Comparison of ENCODE assay signal across 26 mouse cellular contexts in genomic region chr11:94350337-94350736, GRCm38 (mm10). TPM values are rescaled to one million over a fixed set of nuclear protein-coding genes. Genes with fewer than 3 reads are reported as not detected.
DNase-seq lines count a peak whose midpoint lies in the region; ATAC-seq and TF ChIP-seq lines count a peak whose summit lies in the region.
"Had no signal": no experiment of that assay in that cellular context is flagged by ENCODE, and none has a peak within 500 bp of the region (broad histone marks: within the 10 kb centered on the region; RNA-seq: fewer than 3 reads in every experiment).

No protein-coding gene starts in this region.

- no peak overlapping the region for H3K9ac ChIP-seq in MEL (ENCODE audit: control insufficient read depth, low read depth, low read length, poor library complexity, severe bottlenecking)
- no peak overlapping the region for H3K9ac ChIP-seq in liver, embryonic 12.5 days
- no peak overlapping the region for H3K9ac ChIP-seq in liver, postnatal 0 days (replicated peaks)
- H3K9ac ChIP-seq: forebrain, embryonic 12.5 days; heart, embryonic 13.5 days; hindbrain, embryonic 15.5 days; kidney, embryonic 15.5 days; lung, embryonic 15.5 days; midbrain, embryonic 15.5 days had no signal

- peaks cover 0 to 15% of the 10 kb centered on the region in 2 experiments; a peak in 2 of 4 replicates for H3K36me3 ChIP-seq in MEL (ENCODE audit: control insufficient read depth in 1 of 2, insufficient read depth in 2 of 2, low read length in 2 of 2)
- H3K36me3 ChIP-seq in liver, embryonic 12.5 days, result no peaks in the 10 kb centered on the region
- H3K36me3 ChIP-seq in liver, postnatal 0 days (replicated peaks; ENCODE audit: insufficient read depth, low read length), result no peaks in the 10 kb centered on the region
- H3K36me3 ChIP-seq: forebrain, embryonic 12.5 days; heart, embryonic 13.5 days; hindbrain, embryonic 10.5 days; hindbrain, embryonic 15.5 days; kidney, embryonic 15.5 days; lung, embryonic 15.5 days; midbrain, embryonic 10.5 days; midbrain, embryonic 15.5 days had no signal

- TF ChIP-seq RAD21 in MEL (IDR thresholded peaks at IDR 0.05; ENCODE audit: low read depth, low read length), result no peak

- TF ChIP-seq EP300 in MEL (IDR thresholded peaks at IDR 0.05; ENCODE audit: low read depth in 1 of 2, low read length in 2 of 2), result peak in 1 of 2 experiments; percentile 5; a peak in 1 of 4 replicates
- no peak for TF ChIP-seq EP300 in liver, postnatal 0 days (IDR thresholded peaks at IDR 0.05; ENCODE audit: low read depth)

- H3K4me3 ChIP-seq in MEL (ENCODE audit: control insufficient read depth in 1 of 2, insufficient read depth in 1 of 2, low read depth in 2 of 2, low read length in 2 of 2), result no peak overlapping the region
- H3K4me3 ChIP-seq in liver, embryonic 12.5 days, result 0 out of 2 replicates have a peak overlapping the region, but pooled peaks have one; percentile 10
- H3K4me3 ChIP-seq in liver, postnatal 0 days (ENCODE audit: low read depth, low read length), result no peak overlapping the region
- H3K4me3 ChIP-seq: forebrain, embryonic 12.5 days; heart, embryonic 13.5 days; hindbrain, embryonic 10.5 days; hindbrain, embryonic 15.5 days; kidney, embryonic 15.5 days; layer of hippocampus, adult 2 months; lung, embryonic 15.5 days; midbrain, embryonic 10.5 days; midbrain, embryonic 15.5 days had no signal

- TF ChIP-seq POLR2A in MEL (IDR thresholded peaks at IDR 0.05; ENCODE audit: control insufficient read depth in 1 of 2, insufficient read depth in 1 of 2, low read depth in 1 of 2, low read length in 2 of 2, poor library complexity in 1 of 2), result no peak

- no peaks in the 10 kb centered on the region for H3K9me3 ChIP-seq in MEL (replicated peaks; ENCODE audit: insufficient read depth, low read length)
- no peaks in the 10 kb centered on the region for H3K9me3 ChIP-seq in liver, embryonic 12.5 days (replicated peaks)
- no peaks in the 10 kb centered on the region for H3K9me3 ChIP-seq in liver, postnatal 0 days (ENCODE audit: low read length)
- H3K9me3 ChIP-seq: forebrain, embryonic 12.5 days; heart, embryonic 13.5 days; hindbrain, embryonic 10.5 days; hindbrain, embryonic 15.5 days; kidney, embryonic 15.5 days; lung, embryonic 15.5 days; midbrain, embryonic 10.5 days; midbrain, embryonic 15.5 days had no signal

- H3K4me1 ChIP-seq in MEL (ENCODE audit: control insufficient read depth in 1 of 2, insufficient read depth in 2 of 2, low read length in 2 of 2), result peaks cover 2 to 21% of the 10 kb centered on the region in 2 experiments
- peaks cover 41% of the 10 kb centered on the region for H3K4me1 ChIP-seq in liver, embryonic 12.5 days
- peaks cover 14% of the 10 kb centered on the region; the same call in 1 of the 2 replicates for H3K4me1 ChIP-seq in liver, postnatal 0 days (ENCODE audit: insufficient read depth)
- H3K4me1 ChIP-seq: forebrain, embryonic 12.5 days; hindbrain, embryonic 15.5 days; midbrain, embryonic 15.5 days had no signal

- WGBS in liver, embryonic 12.5 days (ENCODE audit: insufficient replicate concordance), result 25% methylated on average over 1 of the region's 1 CpGs
- WGBS in liver, postnatal 0 days (ENCODE audit: insufficient replicate concordance), result 35% methylated on average over 1 of the region's 1 CpGs

- DNase-seq in MEL (ENCODE audit: low read depth, low spot score), result peak; percentile 37
- DNase-seq in liver, postnatal 0 days, result no peak
- DNase-seq in adrenal gland, postnatal 4 days (ENCODE audit: low spot score in 2 of 2), result no peak
- DNase-seq in retina, embryonic 14.5 days (ENCODE audit: low spot score), result no peak
- no peak for DNase-seq in heart, postnatal 4 days
- DNase-seq: adrenal gland, postnatal 14 days; cerebellum, adult 8-10 months; cerebellum, postnatal 36 days; gastrocnemius, postnatal 10 days; heart, postnatal 10 days; kidney, adult 18-20 months; kidney, postnatal 36 days; left cerebral cortex, postnatal 4 days; thymus, postnatal 4 days had no signal

- no peak for TF ChIP-seq CTCF in MEL (IDR thresholded peaks at IDR 0.05 in 2 of 3, conservative IDR thresholded peaks at IDR 0.05 in 1 of 3; ENCODE audit: control insufficient read depth in 1 of 3, insufficient read depth in 1 of 3, low read depth in 2 of 3, low read length in 3 of 3, poor library complexity in 1 of 3, severe bottlenecking in 1 of 3)
- no peak for TF ChIP-seq CTCF in liver, postnatal 0 days (IDR thresholded peaks at IDR 0.05; ENCODE audit: low read depth)

- ATAC-seq in erythroblast, adult 5-6 weeks (replicated peaks; ENCODE audit: low FRiP score, poor library complexity, severe bottlenecking), result peak; percentile 56
- ATAC-seq in liver, embryonic 12.5 days, result peak; percentile 73
- no peak for ATAC-seq in liver, postnatal 0 days
- ATAC-seq: midbrain, embryonic 15.5 days had no signal

- peaks cover 0 to 2% of the 10 kb centered on the region in 2 experiments; a peak in 1 of 4 replicates for H3K27me3 ChIP-seq in MEL (ENCODE audit: control insufficient read depth in 1 of 2, insufficient read depth in 2 of 2, low read length in 2 of 2)
- peaks cover 56% of the 10 kb centered on the region for H3K27me3 ChIP-seq in liver, embryonic 12.5 days (replicated peaks)
- H3K27me3 ChIP-seq in liver, postnatal 0 days (ENCODE audit: insufficient read depth, low read length), result no peaks in the 10 kb centered on the region
- H3K27me3 ChIP-seq: forebrain, embryonic 12.5 days; hindbrain, embryonic 15.5 days; lung, embryonic 15.5 days; midbrain, embryonic 15.5 days had no signal

- no peak overlapping the region for H3K27ac ChIP-seq in MEL (ENCODE audit: control insufficient read depth, low read depth, low read length)
- H3K27ac ChIP-seq in liver, embryonic 12.5 days, result peak overlapping the region; percentile 77
- H3K27ac ChIP-seq in liver, postnatal 0 days (ENCODE audit: low read depth), result peak overlapping the region; percentile 29
- H3K27ac ChIP-seq: forebrain, embryonic 12.5 days; heart, embryonic 13.5 days; hindbrain, embryonic 10.5 days; hindbrain, embryonic 15.5 days; kidney, embryonic 15.5 days; layer of hippocampus, adult 2 months; lung, embryonic 15.5 days; macrophage; midbrain, embryonic 10.5 days; midbrain, embryonic 15.5 days had no signal

- H3K79me2 ChIP-seq in MEL (ENCODE audit: control insufficient read depth, insufficient read depth, low read length, poor library complexity), result no peaks in the 10 kb centered on the region

- peak overlapping the region; percentile 54 for H3K4me2 ChIP-seq in liver, embryonic 12.5 days
- H3K4me2 ChIP-seq in liver, postnatal 0 days (ENCODE audit: low read depth, low read length), result peak overlapping the region; percentile 40; the same call in 1 of the 2 replicates
- H3K4me2 ChIP-seq: forebrain, embryonic 12.5 days; heart, embryonic 13.5 days; hindbrain, embryonic 15.5 days; kidney, embryonic 15.5 days; lung, embryonic 15.5 days; midbrain, embryonic 15.5 days had no signal

TF ChIP-seq in MEL, 35 proteins besides CTCF, POLR2A, EP300 and RAD21:
- peak; percentile 44; the same call in 1 of the 2 replicates for TF ChIP-seq TAL1 (IDR thresholded peaks at IDR 0.05; ENCODE audit: low read length)
- TF ChIP-seq KAT2A (conservative IDR thresholded peaks at IDR 0.05; ENCODE audit: low read depth, low read length), result no peak
- no peak for TF ChIP-seq POLR2AphosphoS2 (IDR thresholded peaks at IDR 0.05; ENCODE audit: low read length)
- no peak for TF ChIP-seq ZNF384 (IDR thresholded peaks at IDR 0.05; ENCODE audit: low read depth, low read length)
TF ChIP-seq in MEL: peak in this region for 1.

RNA-seq across cellular contexts. Expression of gene Ankrd40, which starts 22.5 kb away (rescaled TPM):
- total RNA-seq in MEL (2012; rRNA removed), result 37.1 and 39.4 TPM in 2 replicates
- 10 to 100 TPM in 1 of 2 experiments, not detected in 1; 60.0 TPM for polyA plus RNA-seq in MEL (2012; ENCODE audit: insufficient read depth in 1 of 2, insufficient read length in 2 of 2, low read depth in 1 of 2, low replicate concordance in 2 of 2, missing spikeins in 1 of 2)
- total RNA-seq in erythroblast, adult 5-6 weeks (2015; ENCODE audit: low replicate concordance), result 4.0 and 4.4 TPM in 2 replicates
- 13.4 and 17.4 TPM in 2 replicates for total RNA-seq in erythroblast, adult 5-6 weeks (2017; ENCODE audit: low replicate concordance)
- 15.7 and 15.9 TPM in 2 replicates for polyA plus RNA-seq in liver, embryonic 12.5 days (2016; fragmentation: Nextera tagmentation; extraction: Ambion mirVana)
- polyA plus RNA-seq in liver, postnatal 0 days (2015; fragmentation: Nextera tagmentation; extraction: Ambion mirVana), result 8.5 and 9.5 TPM in 2 replicates
- 100 to 1,000 TPM; 108 to 114 TPM for total RNA-seq in adrenal gland, postnatal 4 days (2021)
- 100 to 1,000 TPM; 178 to 183 TPM for total RNA-seq in heart, postnatal 4 days (2021)

RNA-seq across cellular contexts. Expression of gene Luc7l3, which starts 28.5 kb away (rescaled TPM):
- 47.3 and 52.3 TPM in 2 replicates for total RNA-seq in MEL (2012; rRNA removed)
- 10 to 100 TPM; 54.7 to 90.5 TPM for polyA plus RNA-seq in MEL (2012; ENCODE audit: insufficient read depth in 1 of 2, insufficient read length in 2 of 2, low read depth in 1 of 2, low replicate concordance in 2 of 2, missing spikeins in 1 of 2)
- 140 and 142 TPM in 2 replicates for total RNA-seq in erythroblast, adult 5-6 weeks (2015; ENCODE audit: low replicate concordance)
- total RNA-seq in erythroblast, adult 5-6 weeks (2017; ENCODE audit: low replicate concordance), result 373 and 416 TPM in 2 replicates
- 67.1 and 67.4 TPM in 2 replicates for polyA plus RNA-seq in liver, embryonic 12.5 days (2016; fragmentation: Nextera tagmentation; extraction: Ambion mirVana)
- polyA plus RNA-seq in liver, postnatal 0 days (2015; fragmentation: Nextera tagmentation; extraction: Ambion mirVana), result 35.8 and 36.5 TPM in 2 replicates
- 100 to 1,000 TPM in 1 of 2 experiments, 10 to 100 TPM in 1; 92.6 to 110 TPM for total RNA-seq in adrenal gland, postnatal 4 days (2021)
- 10 to 100 TPM; 47.8 to 50.4 TPM for total RNA-seq in heart, postnatal 4 days (2021)

RNA-seq across cellular contexts. Expression of gene Abcc3, which starts 42.5 kb away (rescaled TPM):
- total RNA-seq in MEL (2012; rRNA removed), result 0.13 and 0.27 TPM in 2 replicates
- under 1 TPM in 1 of 2 experiments, not detected in 1; 0.29 TPM for polyA plus RNA-seq in MEL (2012; ENCODE audit: insufficient read depth in 1 of 2, insufficient read length in 2 of 2, low read depth in 1 of 2, low replicate concordance in 2 of 2, missing spikeins in 1 of 2)
- 4.2 TPM in 1 of 2 replicates, not detected in the other for total RNA-seq in erythroblast, adult 5-6 weeks (2015; ENCODE audit: low replicate concordance)
- total RNA-seq in erythroblast, adult 5-6 weeks (2017; ENCODE audit: low replicate concordance), result 3.2 and 8.6 TPM in 2 replicates
- polyA plus RNA-seq in liver, embryonic 12.5 days (2016; fragmentation: Nextera tagmentation; extraction: Ambion mirVana), result 4.0 and 4.3 TPM in 2 replicates
- polyA plus RNA-seq in liver, postnatal 0 days (2015; fragmentation: Nextera tagmentation; extraction: Ambion mirVana), result 6.7 and 8.3 TPM in 2 replicates
- 10 to 100 TPM in 1 of 2 experiments, 1 to 10 TPM in 1; 7.9 to 11.7 TPM for total RNA-seq in adrenal gland, postnatal 4 days (2021)
- 1 to 10 TPM; 1.6 to 1.8 TPM for total RNA-seq in heart, postnatal 4 days (2021)
